Mouse (Mus musculus) lung, adult 18-20 months (tissue): Measurements from ENCODE around the gene Selenbp1.
"Not testable (repeated sequence)": the region's sequence is repeated elsewhere in the genome, so short reads cannot be mapped to it uniquely, and the experiment has no call there.

Experiments used
- DNase-seq, 2 experiments: peaks; one replicate each; pipeline ENCODE4 v3.0.0; 2022; ENCODE audit warnings: mixed read lengths in 2 of 2

Selenbp1 gene

DNA sequence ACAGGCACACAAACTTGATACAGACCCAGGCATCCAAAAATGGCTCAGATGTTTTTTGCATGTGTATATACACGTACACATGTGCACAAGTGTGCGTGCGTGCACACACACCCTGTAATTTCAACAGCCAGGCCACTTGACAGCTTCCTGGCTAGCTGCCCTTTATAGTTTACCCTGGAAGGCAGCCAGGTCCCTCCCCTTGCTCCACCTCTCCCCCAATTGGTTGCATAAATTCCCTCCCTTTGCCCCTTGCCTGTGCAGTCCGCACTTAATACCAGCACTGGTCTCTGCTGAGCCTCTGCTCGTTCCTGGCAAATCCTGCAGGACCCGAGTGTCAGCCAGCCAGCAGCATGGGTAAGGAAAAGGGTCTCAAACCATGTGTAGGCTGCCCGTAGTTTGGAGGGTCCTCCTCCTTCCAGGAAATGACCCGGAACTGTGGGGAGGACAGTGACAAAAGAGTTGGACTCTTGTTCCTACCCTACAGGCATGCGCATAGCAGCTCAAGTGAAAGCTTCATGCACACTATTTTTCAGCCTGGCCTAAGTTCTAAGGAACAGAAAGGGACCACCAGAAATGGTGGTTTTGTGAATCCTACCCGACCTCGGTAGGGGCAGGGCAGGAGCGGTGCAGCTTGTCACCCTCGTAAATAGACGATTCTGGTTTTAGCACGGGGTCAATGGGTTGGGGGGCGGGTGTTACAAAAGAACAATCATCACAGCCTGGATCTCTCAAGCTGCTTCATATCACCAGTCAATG, at the start of gene Selenbp1:
Selenbp1 (plus strand) TSS at position 248 of the 756 bp plus-strand sequence.
- DNase-seq, result peak; percentile 95

DNA sequence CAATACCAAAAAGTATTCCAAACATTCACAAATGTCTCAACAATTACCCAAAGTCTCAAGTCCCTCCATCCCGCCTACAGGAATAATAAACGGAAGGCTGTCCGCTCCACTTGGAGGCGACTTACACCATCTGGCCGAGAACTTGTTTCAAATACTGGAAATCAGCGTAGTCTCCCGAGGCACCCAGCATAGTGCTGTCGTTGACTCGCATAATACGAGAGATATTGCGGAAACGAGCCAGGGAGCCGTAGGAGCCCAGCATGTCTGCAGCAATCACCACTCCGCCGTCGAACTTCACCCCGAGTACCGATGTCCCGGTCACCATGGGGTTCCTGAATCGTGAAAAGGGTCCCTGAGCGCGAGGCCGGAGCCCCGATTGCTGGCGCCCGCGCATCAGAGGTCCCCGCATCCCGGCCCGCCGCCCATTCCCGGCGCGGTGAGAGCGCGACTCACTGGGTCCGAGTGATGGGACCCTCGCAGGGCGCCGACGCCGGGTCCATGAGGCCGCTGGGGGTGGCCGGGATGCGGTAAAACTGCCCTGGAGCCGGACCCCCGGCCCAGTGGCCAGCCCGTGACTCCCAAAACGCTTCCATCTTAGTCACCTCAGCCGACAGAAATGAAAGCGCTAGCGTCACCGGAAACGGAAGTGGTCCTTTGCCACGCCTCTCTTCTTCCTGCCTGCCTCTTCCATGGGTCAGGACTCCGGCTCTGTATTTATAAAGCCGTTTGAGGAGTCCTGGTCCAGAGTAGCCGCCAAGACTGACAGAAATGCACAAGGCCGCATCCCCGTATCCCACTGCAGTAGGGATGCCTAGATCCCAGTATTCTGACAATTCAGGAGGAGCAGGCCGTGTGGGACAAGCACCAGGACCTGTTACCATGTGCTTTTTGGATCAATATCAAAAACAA, 46.3 kb upstream of the Selenbp1 start, which contains the start of gene Psmb4:
Psmb4 (minus strand) TSS at position 646 of the 909 bp plus-strand sequence.
- peak; percentile 87 to 91 for DNase-seq

GRCm38 (mm10) chr3:94888595-94888994, 44.3 kb upstream of the Selenbp1 start:
- DNase-seq, result peak; percentile 31 to 67

GRCm38 (mm10) chr3:94894076-94894475, 38.8 kb upstream of the Selenbp1 start:
- no peak for DNase-seq

- peak; percentile 55 to 74 for DNase-seq
These were observed 30.1 kb upstream of the Selenbp1 start for GRCm38 (mm10) chr3:94902747-94903146.

- DNase-seq, result not testable (repeated sequence)
These were observed 28.1 kb upstream of the Selenbp1 start for GRCm38 (mm10) chr3:94904759-94905158.

DNA sequence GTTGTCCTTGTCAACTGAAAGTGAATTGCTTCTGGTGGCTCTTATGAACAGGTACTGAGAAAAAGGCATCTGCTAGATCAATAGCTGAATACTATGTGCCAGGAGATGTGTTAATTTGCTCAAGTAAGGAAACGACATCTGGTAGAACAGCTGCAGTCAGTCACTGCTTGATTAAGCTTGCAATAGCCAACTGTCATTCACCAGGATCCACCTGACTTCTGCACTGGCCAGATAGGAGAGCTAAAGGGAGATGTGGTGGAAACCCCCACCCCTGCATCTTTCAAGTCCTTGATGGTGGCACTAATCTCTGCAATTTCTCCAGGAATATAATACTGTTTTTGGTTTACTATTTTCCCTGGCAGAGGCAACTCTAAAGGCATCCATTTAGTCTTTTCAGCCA, 26.4 kb upstream of the Selenbp1 start:
- DNase-seq, result no peak

GRCm38 (mm10) chr3:94911050-94911693, 21.7 kb upstream of the Selenbp1 start:
- peak; percentile 79 to 88 for DNase-seq

GRCm38 (mm10) chr3:94913801-94914200, 19.1 kb upstream of the Selenbp1 start:
- DNase-seq, result peak; percentile 61 to 78

- peak; percentile 59 to 78 for DNase-seq
These were observed 16.7 kb upstream of the Selenbp1 start for GRCm38 (mm10) chr3:94915903-94916741.

- peak; percentile 81 to 89 for DNase-seq
These were observed 15.0 kb upstream of the Selenbp1 start for GRCm38 (mm10) chr3:94917816-94918361.

- no peak for DNase-seq
These were observed 14.0 kb upstream of the Selenbp1 start for GRCm38 (mm10) chr3:94918845-94919244.

GRCm38 (mm10) chr3:94921104-94921503, 11.8 kb upstream of the Selenbp1 start:
- no peak for DNase-seq

GRCm38 (mm10) chr3:94922333-94922732, 10.5 kb upstream of the Selenbp1 start:
- no peak for DNase-seq

GRCm38 (mm10) chr3:94924688-94925087, 8.2 kb upstream of the Selenbp1 start:
- no peak for DNase-seq

- not testable (repeated sequence) for DNase-seq
These were observed 6.5 kb upstream of the Selenbp1 start for GRCm38 (mm10) chr3:94926301-94926736.

DNA sequence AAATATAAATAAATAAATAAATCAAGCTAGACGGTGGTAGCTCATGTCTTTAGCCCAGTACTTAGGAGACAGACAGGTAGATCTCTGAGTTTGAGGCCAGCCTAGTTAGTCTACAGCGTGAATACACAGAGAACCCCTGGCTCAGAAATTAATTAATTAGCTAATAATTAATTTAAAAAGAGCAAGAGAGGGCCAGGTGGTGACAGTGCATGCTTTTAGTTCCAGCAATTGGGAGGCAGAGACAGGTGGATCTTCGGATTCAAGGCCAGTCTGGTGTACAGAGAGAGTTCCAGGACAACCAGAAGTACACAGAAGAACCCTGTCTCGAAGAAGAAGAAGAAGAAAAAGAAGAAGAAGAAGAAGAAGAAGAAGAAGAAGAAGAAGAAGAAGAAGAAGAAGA, 3.9 kb upstream of the Selenbp1 start:
- DNase-seq, result not testable (repeated sequence)

DNA sequence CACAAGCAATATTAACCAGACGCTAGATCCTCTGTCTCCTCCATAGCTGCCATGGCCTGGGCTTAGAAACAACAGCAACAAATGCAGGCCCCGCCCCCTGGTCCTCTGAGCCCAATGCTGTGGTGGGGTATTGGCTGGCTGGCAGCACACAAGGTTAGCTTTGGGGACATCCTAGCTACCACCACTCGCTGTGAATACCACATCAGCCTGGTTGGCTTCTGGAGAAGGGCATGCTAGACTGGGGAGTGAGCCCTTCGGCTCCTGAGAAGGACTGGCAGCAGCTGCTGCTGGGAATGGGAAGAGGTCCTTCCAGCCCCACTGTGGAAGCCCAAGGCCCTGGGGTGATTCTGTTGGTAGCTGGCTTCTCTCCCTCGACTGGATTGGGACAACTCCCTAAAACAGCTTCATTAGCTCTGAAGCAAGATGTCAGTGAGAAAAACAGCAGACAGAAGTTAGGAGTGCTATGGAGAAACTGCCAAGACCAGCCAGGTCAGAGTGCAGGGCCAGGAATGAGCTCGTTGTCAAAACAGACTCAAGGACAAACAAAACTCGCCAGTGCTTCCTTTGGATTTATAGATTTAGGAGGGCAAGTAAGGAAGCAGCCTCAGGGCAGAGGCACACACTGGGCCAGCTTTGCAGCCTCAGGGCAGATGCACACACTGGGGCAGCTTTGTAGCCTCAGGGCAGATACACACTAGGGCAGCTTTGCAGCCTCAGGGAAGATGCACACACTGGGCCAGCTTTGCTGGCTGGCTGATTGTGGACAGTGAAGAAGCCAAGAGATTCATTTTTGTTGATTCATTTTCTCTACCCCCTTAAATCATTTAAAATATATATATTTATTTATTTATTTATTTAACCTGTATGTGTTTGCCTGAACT, 2.2 kb upstream of the Selenbp1 start:
- DNase-seq, result peak in 1 of 2 experiments; percentile 57

GRCm38 (mm10) chr3:94931427-94932082, 1.3 kb upstream of the Selenbp1 start:
- DNase-seq, result not testable (repeated sequence)

DNA sequence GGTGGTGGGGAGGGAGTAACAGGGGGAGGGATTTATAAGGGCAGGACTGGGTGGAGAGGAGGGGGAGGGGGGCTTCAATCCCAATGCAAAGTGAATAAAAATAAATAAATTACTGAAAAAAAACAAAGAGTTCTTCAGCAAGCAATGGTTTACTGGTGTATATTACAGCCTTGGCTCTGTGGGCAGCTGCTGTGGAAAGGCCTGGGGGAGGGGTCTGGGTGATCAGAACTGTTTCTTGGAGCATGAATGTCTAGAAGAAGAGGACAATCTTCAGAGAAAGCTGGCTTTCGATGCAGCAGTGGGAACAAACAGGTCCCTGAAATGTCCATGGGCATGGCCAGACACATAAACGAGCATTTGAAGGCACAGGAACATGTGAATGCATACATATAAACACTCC, 577 bp upstream of the Selenbp1 start:
- DNase-seq, result not testable (repeated sequence)
